Mouse (Mus musculus): ENCODE data around the gene Cela3b. TPM values are rescaled to one million over a fixed set of nuclear protein-coding genes. Genes with fewer than 3 reads are reported as not detected.

Gene Cela3b
- polyA plus RNA-seq, 1 experiment = 0.94 TPM

GRCm38 (mm10) chr4:137465125-137465787, 34.9 kb upstream of the Cela3b start:
- WGBS = 55% methylated on average over 13 of the region's 13 CpGs
- no peak for DNase-seq (ENCODE audit: low read depth, low spot score)

- WGBS = 38% methylated on average over 16 of the region's 16 CpGs
- no peak for DNase-seq (ENCODE audit: low read depth, low spot score)
These were observed 31.8 kb upstream of the Cela3b start for GRCm38 (mm10) chr4:137461981-137462690.

GRCm38 (mm10) chr4:137461217-137461616, 30.9 kb upstream of the Cela3b start:
- WGBS = 78% methylated on average over 4 of the region's 4 CpGs
- no peak for DNase-seq (ENCODE audit: low read depth, low spot score)

GRCm38 (mm10) chr4:137460676-137461075, 30.3 kb upstream of the Cela3b start:
- 89% methylated on average over 14 of the region's 14 CpGs for WGBS
- DNase-seq (ENCODE audit: low read depth, low spot score) = no peak

GRCm38 (mm10) chr4:137458861-137459260, 28.5 kb upstream of the Cela3b start:
- 36% methylated on average over 5 of the region's 5 CpGs for WGBS
- no peak for DNase-seq (ENCODE audit: low read depth, low spot score)

GRCm38 (mm10) chr4:137458310-137458709, 28.0 kb upstream of the Cela3b start:
- DNase-seq (ENCODE audit: low read depth, low spot score) = peak; percentile 75
- WGBS = 23% methylated on average over 9 of the region's 9 CpGs

- 59% methylated on average over 4 of the region's 4 CpGs for WGBS
- DNase-seq (ENCODE audit: low read depth, low spot score) = no peak
These were observed 27.0 kb upstream of the Cela3b start for GRCm38 (mm10) chr4:137457292-137457691.

- no peak for DNase-seq (ENCODE audit: low read depth, low spot score)
These were observed 26.2 kb upstream of the Cela3b start for GRCm38 (mm10) chr4:137456581-137456980.

DNA sequence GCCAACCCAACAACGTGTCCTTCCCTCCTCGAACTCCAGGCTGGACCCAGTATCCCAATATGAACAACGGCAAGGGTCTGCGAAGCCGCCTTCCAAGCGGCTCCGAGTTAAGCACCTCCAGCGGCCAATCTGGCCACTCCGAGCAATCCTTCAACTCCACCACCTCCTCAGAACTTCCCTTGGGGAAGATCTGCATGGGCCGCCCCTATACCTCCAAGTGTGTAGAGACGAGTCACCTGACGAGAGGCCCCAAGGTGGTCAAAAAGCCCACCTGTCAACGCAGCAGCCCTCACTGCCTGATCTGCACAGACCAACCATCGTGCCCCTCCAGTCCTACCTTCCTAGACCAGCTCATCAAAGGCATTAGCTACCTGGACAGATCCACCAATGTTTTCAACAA, 24.2 kb upstream of the Cela3b start:
- 92% methylated on average over 14 of the region's 14 CpGs for WGBS
- DNase-seq (ENCODE audit: low read depth, low spot score) = no peak

More at GRCm38 (mm10) chr4:137456581-137456980, 26.2 kb upstream of the Cela3b start:
- WGBS = 89% methylated on average over 12 of the region's 12 CpGs

DNA sequence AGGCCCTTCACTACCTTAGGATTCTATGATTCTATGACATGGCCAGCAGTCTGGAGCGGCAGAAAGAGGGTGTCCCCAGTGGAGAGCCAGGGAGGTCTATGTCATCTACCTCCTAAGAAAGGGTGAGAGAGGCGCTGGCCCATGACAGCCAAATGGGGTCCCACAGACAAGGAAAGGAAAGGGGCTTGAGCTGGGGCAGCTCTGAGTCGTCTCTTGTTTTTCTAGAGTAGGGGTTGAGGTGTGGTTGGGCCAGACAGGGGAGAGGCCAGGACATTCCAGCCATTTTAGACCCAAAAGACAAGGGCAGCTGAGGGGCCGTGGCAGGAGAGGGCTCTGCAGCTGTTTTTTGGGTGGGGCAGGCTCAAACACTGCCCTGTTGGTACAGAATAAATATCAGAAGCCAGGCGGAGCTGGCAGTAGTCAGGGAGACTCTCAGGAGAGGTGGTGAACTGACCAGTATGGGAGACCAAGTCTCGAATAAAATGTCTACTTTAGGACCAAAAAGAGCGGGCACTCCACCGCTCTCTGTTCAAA, 23.0 kb upstream of the Cela3b start, which contains the start of gene 1700013G24Rik:
Gene 1700013G24Rik (plus strand): TSS at position 51 of the 534 bp plus-strand sequence.
- DNase-seq (ENCODE audit: low read depth, low spot score) = no peak
- WGBS = 75% methylated on average over 8 of the region's 8 CpGs

DNA sequence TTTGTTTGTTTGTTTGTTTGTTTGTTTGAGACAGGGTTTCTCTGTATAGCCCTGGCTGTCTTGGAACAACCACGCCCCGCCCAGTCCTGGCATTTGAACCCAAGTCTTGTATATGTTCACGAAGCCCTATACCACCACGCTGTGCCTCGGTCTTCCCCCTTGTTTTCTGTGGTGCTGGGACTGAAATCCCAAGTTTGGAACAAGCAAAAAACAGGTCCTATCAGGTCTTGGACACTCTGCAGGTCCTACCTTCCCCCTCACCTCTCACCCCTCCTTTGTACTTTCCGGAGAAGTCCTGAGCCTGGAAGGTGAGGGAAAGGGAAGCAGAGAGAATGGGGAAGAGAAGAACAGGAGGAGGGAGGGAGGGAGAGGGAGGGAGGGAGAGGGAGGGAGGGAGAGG, 21.9 kb upstream of the Cela3b start:
- WGBS = 89% methylated on average over 6 of the region's 6 CpGs
- DNase-seq (ENCODE audit: low read depth, low spot score) = no peak

- WGBS = 78% methylated on average over 10 of the region's 10 CpGs
- DNase-seq (ENCODE audit: low read depth, low spot score) = no peak
These were observed 19.4 kb upstream of the Cela3b start for GRCm38 (mm10) chr4:137449715-137450114.

DNA sequence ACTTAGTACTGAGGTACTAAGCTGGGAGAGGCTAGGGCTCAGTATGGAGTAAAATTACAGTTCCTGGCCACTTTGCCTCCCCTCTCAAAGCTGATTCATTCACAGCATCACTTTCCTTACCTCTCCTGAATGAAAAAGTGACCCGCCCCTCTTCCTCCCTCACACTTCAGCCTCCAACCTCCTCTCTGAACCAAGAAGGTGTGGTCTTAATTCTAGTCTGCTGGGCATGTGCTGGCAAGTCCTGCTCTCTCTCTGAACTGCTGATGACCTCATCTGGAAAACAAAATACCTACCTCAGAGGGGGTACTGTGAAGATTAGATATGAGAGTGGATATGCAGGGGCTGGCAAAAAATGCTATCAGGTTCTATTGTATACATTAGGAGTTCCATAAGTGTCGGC, 18.8 kb upstream of the Cela3b start:
- WGBS = 55% methylated on average over 2 of the region's 2 CpGs
- DNase-seq (ENCODE audit: low read depth, low spot score) = no peak

- 47% methylated on average over 2 of the region's 2 CpGs for WGBS
- no peak for DNase-seq (ENCODE audit: low read depth, low spot score)
These were observed 18.3 kb upstream of the Cela3b start for GRCm38 (mm10) chr4:137448641-137449040.

GRCm38 (mm10) chr4:137448197-137448596, 17.9 kb upstream of the Cela3b start:
- 16% methylated on average over 6 of the region's 6 CpGs for WGBS
- DNase-seq (ENCODE audit: low read depth, low spot score) = no peak

- DNase-seq (ENCODE audit: low read depth, low spot score) = no peak
- 44% methylated on average over 7 of the region's 7 CpGs for WGBS
These were observed 17.2 kb upstream of the Cela3b start for GRCm38 (mm10) chr4:137447363-137448196.

- WGBS = 75% methylated on average over 4 of the region's 4 CpGs
- no peak for DNase-seq (ENCODE audit: low read depth, low spot score)
These were observed 15.5 kb upstream of the Cela3b start for GRCm38 (mm10) chr4:137445881-137446280.

DNA sequence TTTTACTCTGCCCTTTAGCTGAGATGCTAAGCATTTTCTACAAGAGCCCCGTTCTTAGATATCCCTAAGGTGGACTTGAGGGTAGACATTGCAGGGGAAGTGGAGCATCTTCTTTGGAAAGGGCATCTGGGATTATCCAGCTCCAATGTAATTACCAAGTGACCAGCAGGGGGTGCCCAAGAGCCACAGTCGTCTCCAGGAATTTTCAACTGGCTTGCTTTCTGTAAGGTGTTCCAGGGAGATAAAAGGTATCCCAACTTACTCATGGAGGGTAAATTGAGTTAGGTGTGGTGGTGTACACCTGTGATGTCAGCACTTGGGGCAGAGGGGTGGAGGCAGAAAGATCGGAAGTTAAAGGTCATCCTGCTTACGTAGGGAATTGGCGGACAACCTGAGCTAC, 13.3 kb upstream of the Cela3b start:
- 28% methylated on average over 5 of the region's 5 CpGs for WGBS
- DNase-seq (ENCODE audit: low read depth, low spot score) = no peak

- DNase-seq (ENCODE audit: low read depth, low spot score) = no peak
- WGBS = 93% methylated on average over 4 of the region's 4 CpGs
These were observed 11.0 kb upstream of the Cela3b start for GRCm38 (mm10) chr4:137441332-137441731.

- DNase-seq (ENCODE audit: low read depth, low spot score) = no peak
- 80% methylated on average over 8 of the region's 8 CpGs for WGBS
These were observed 8.5 kb upstream of the Cela3b start for GRCm38 (mm10) chr4:137438842-137439241.
